Mouse (Mus musculus): ENCODE data around the gene Gjb5.

Gene Gjb5

DNA sequence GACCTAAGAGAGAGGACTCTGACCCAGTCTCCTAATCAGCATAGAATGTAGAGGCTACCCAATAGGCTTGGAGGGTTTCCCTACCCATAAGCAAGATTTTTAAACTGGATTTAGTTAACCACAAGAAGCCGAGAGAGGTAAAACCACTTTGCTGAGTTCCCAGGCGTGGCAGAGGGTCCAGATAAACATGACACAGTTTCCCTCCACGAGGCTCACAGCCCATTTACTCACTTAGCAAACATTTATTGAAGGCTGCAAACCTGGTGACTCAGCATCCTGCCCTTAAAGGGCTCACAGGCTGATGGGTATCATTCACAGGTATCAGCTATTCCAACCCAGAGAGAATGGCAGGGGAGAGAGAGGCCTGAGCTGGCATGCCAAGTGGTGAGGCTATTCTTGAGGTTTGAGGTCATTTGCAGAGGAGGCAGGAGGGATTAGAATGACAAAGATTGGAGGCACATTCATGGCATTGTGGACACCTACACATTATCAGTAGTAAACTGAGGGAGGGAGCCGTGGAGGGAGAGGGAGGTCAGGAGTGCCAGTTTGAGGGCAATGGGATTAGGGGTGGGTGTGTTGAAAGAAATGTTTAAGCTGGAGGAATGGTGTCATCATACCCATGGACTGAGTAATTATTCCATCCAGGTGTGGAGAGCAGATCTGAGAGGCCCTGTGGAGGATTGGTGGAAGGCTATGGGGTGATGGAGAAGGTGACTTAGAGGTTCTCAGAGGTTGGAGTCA, 8.3 kb downstream of the Gjb5 start:
- DNase-seq (ENCODE audit: low read depth, low spot score) = no peak

DNA sequence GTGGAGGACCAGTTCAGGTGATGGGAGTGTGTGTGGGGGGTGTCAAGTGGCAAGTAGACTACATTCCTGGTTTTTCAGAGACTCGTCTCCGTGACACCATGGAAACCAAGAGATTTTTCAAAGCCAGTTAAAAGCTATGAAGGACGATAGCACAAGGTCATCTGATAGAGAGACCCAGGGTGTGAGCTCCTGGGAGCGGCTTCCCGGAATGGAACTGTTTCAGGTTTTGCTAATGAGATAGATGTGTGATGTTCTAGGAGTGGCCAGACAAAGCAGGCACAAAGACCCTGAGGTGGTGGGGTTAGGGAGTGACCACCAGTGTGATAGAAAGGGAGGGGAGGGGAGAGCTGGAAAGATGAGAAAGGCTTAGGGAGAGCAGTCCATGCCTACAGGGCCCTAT, 13.0 kb downstream of the Gjb5 start:
- DNase-seq (ENCODE audit: low read depth, low spot score) = no peak

DNA sequence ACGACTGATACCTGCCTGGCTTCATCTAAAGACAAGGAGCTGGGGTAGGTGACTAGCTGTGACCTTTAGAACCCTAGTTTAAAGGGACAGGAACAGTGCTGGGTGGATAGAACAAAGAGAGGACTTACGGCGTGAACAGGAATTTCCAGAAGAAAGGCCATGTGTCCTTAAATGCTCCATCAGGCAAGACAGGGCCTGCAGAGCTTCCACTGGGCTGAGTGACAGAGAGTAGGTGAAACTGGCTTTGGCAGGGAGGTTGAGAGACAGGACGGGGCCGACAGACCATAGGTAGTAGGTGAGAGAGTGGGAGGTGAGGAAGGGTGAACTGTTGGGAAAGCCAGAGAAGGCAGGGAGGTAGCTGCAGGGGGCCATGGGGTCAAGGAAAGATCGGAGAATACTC, 16.6 kb downstream of the Gjb5 start:
- DNase-seq (ENCODE audit: low read depth, low spot score) = no peak

DNA sequence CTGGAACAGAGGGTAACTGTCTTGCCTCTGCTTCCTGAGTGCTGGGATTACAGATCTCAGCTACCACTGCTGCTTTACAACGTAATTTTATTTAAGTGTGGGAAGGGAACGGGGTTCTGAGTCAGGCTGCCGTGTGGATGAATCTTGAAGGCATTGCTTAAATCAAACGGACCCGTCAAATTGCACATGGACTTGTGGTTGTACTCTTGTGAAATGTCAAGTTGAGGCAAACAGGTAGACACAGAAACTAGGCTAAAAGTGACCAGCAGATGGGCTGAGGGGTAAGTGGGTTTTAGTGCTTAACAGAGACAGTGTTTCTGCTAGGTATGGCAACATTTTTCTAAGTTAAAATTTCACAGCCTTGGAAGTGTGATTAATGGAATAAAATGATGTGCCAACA, 20.3 kb downstream of the Gjb5 start:
- DNase-seq (ENCODE audit: low read depth, low spot score) = no peak

DNA sequence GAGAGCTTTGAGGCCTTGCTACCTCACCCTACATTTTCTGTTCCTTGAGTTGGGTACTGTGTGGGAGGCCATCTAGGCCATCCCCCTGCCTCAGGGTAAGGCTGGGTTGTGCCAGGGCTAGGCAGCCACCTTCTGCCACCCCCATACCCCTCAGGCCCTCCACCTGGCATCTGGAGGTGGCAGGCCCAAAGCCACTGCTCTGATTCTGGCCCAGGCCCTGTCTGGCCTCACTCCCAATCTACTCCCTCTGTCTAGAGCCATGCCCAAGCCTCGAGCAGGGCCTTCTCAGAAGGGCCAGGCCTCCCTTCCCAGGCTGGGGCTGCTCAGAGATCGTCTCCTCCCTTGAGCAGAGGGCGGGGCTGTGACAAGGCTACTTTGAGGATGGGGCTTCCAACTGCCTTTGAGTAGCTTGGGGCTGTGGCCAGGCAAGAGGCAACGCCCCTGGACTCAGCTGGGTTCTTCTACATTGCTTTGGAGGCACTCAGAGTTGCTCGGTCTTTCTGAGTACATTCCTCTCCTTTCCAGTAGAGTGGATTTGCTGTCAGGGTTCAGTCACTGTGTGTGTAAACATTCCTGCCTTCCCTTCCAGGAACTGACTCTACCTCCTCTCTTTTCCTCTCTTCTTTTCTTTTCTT, 23.0 kb downstream of the Gjb5 start:
- DNase-seq (ENCODE audit: low read depth, low spot score) = no peak

DNA sequence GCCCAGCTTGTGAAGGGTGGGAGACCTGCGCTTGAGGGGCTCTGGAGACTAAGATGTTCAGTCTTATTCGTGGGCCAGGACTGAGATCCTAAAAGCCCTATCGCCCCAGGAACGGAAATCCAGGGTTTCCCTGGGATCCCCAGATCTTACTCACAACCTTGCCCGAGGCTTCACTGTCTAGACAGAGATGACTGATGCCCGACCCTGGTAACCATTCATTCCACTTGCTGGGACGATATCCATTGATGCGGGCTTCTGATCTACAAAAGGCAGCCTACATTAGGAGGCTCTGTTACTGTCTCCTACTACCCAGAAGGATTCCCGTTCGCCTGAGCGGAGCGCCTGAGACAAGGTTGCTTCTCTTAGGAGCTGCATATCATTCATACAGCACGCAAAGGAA, 26.8 kb downstream of the Gjb5 start:
- DNase-seq (ENCODE audit: low read depth, low spot score) = no peak

DNA sequence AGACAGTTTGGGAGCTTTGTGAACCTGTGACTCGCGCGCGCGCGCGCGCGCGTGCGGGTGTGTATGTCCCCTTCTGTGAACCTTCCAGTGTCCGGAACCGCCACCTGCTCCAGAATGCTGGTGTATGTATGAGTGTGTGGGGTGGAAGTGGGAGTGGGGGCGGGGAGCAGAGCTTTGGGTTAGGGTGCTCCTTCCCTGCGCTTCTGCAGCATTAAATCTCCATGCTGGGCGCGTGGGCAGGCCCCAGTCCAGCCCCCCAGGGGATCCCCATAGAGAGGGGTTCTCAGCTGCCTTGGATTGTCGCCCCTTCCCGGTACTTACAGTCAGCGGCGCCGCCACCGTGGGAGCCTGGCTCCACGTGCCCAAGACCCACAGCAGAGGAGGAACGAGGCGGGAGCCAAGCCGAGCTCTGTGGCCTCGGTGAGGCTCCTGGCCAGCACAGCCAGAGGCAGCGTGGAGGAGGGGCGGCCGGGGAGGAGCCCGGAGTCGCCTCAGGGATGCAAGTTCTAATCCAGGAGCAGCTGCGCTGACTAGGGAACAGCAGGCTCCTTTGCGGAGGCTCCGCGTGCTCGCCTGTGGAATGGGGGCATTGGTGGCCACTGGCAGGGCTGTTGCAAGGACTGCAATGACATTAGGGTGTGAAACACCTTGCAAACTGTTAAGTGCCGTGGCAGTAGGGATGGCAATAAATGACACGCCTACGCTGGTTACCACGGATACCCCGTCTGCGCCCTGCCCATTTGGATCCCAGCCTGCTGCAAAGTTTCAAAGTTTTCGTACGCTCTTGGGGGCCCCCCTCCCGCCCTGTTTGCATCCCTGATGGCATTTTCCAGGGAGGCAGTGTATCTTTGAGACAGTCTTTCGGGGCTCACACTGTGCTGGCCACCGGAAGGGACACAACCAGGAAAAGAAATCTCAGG, 27.5 kb downstream of the Gjb5 start, which contains the start of gene Gjb3:
Gjb3 (minus strand) TSS at position 664 of the 920 bp plus-strand sequence.
- DNase-seq (ENCODE audit: low read depth, low spot score) = no peak

DNA sequence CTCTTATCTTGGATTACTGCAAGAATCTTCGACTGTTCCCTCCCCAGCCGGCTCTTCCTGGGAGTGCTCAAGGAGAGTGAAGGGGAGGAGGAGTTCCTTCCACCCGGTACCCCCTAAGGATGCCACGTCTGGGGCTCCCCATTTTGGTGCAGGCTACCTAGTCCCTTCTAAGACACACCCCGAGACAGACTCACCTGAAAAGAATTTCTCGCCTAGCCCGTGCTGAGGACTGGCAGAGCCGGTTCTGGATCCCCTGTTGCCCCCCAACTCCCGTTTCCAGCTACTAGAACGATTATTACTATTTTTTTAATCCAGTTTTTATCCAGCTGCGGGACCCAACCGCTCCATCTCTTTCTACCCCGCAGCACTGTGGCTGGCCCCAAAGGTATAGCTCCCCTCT, 28.2 kb downstream of the Gjb5 start:
- no peak for DNase-seq (ENCODE audit: low read depth, low spot score)

DNA sequence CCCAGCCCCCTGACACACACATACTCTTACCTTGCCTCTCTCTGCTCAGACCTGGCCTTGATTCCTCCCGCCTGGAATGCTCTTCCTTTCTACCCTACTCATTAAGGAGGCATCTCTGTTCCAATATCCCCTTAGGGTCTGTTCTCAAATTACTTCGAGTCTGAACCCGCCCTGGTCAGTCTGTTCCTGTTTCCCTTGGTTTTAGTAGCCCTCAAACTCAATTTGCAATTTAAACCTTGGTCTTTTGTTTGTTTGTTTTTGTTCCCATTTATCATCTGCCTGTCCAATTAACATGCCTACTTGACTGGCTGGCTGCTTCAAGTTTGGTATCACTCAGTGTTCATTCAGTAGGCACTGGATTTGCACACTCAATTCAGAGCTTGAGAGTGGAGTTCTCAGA, 28.9 kb downstream of the Gjb5 start:
- DNase-seq (ENCODE audit: low read depth, low spot score) = no peak

DNA sequence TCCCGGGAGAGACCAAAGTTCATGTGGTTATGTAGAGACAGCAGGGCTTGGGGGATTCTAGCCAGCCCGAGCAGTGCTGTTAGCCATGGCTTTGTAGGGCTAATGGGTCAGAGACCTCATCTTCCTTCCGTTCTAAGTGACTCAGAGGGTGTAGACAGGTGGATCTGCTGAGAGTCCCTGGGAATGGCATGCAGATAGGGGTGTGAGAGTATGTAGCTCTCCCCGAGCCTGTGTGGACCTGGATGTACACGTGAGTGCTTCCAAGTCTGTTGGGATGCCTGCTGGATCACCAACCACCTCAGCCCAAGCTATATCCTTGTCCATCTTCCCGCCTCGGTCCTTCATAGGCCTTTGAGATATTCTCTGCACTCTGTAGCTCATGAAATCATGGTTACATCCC, 29.6 kb downstream of the Gjb5 start:
- DNase-seq (ENCODE audit: low read depth, low spot score) = no peak

DNA sequence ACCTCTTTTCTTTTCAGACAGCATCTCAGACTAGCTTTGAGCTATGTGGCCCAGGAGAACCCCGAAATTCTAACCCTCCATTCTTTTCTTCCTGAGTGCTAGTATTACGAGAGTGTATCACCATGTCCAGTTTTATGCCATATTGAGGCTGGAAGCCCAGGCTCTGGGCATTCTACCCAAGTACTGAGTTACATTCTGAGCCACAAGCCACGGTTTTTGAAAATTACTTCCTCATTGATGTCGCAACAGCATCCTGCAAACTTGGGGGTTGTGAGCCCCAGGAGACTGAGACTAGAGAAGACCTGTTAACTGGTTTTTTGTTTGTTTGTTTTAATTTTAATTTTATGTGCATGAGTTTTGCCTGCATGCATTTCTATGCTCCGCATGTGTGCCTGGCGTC, 30.2 kb downstream of the Gjb5 start:
- DNase-seq (ENCODE audit: low read depth, low spot score) = no peak

DNA sequence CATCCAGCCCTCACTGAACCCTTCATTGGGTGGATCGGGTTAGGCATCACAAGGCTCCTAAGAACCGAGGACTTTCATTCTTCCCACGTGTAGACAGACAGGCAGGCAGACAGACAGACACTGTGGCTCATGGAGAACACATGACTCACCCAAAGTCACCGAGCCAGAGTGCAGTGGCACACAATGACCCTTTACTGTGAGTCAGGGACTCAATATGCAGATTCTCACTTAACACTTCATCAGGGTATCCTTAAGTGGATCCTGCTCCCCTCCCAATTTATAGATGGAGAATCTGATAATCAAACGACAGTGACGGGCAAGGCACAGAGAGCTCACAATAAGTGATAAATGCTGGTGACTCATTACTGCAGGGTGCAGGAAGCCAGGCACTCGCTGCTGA, 30.7 kb downstream of the Gjb5 start:
- no peak for DNase-seq (ENCODE audit: low read depth, low spot score)

DNA sequence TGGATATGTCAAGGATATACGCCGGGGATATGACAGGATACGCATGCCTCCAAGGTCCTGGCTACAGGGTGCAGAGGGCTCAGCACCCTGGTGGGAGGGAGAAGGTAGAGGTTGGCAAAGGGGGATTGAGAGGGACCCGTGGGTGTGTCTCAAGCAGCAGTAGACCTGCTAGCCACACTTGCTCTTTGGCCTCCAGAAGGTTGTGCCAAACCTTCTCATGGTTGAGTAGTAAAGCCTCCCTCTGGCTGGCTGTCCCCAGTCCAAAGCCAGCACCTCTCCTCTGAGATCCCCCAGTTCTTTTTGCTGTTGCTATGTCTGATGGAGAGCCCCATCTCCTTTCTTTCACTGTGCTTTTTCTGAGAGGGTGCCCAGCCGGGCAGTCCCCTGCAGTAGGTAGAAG, 32.7 kb downstream of the Gjb5 start:
- DNase-seq (ENCODE audit: low read depth, low spot score) = no peak

DNA sequence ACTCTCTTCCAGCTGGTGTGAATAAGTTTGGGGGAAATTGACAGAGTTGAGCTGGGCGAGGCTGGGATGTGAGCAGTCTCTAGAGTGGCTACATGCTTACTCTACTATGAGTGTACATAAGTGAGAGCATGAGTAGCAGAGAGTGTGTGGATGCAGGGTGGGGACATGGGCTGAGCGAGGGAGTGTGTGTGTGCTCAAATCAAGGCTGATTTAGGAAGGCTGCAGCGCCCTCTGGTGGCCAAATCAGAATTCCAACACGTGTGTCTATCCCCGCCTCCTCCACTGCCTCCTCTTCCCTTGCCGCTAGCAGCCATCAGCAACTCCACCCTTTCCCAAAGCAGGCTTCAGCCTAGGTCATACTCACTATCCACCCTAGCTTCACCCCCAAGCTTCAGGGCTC, 33.2 kb downstream of the Gjb5 start:
- DNase-seq (ENCODE audit: low read depth, low spot score) = peak; percentile 43

DNA sequence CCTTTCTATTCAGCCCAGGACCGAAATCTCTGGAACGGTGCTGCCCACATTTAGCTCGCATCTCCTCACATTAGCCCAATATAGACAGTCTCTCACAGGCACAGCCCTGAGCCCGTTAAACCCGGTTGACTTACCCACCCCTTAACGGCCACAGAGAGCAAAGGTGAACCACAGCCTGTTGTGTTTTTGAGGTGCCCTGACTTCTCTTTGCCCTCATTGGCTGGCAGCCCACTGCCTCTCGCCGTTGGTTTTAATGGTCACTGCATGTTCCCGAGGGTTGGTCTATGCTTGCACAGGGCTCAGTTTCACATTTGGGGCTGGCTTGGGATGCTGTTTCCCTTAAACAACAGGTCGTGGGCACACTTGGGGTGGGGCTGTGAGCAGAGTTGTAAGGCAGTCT, 33.7 kb downstream of the Gjb5 start:
- DNase-seq (ENCODE audit: low read depth, low spot score) = no peak

DNA sequence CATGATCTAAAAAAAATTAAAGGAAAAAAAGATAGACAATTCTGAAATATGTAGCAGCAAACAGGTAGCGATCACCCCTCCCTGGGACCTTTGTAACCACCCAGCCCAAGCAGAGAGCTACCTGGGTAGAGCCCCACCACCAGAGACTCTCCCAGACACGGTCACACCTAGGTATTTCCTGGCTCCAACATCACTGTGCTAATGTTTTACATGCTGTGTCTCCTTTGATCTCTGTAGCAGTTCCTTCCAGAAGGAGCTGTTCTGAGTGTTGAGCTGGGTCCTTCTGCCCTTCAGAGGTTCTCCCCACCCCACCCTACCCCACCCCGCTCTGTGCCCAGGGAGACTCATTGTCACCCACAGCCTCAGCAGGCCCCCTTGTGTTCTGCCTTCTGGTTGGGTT, 34.3 kb downstream of the Gjb5 start:
- no peak for DNase-seq (ENCODE audit: low read depth, low spot score)

DNA sequence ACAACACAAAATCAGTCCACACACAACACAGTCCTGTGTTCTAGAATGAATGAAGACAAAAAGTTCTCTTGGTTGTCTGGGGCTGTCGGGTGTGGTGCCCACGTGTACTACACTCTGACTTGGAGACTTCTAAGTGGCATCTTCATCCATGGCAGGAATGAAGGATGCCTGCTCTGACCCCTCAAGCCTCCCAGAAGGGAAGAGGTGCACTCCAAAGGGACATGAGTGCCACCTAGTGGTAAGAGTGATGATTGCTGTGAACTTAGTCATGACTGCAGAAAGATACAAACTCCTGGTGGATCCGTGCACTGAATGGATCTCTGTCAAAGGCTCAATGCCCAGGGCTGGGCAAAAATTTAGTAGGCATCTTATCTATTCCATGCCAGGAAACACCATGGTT, 38.4 kb downstream of the Gjb5 start:
- peak; percentile 36 for DNase-seq (ENCODE audit: low read depth, low spot score)

DNA sequence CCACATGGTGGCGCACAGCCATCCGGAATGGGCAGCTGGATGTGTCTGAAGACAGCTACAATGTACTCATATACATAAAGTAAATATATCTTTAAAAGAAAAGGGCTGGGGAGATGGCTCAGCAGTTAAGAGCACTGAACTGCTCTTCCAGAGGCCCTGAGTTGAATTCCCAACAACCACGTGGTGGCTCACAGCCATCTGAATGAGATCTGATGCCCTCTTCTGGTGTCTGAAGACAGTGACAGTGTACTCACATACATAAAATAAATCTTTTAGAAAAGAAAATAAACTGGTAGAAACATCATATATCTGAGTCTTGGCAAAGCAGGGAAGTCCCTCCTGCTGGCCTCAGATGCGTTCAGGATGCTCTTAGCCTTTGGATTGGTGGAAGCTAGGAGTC, 40.8 kb downstream of the Gjb5 start:
- DNase-seq (ENCODE audit: low read depth, low spot score) = no peak

DNA sequence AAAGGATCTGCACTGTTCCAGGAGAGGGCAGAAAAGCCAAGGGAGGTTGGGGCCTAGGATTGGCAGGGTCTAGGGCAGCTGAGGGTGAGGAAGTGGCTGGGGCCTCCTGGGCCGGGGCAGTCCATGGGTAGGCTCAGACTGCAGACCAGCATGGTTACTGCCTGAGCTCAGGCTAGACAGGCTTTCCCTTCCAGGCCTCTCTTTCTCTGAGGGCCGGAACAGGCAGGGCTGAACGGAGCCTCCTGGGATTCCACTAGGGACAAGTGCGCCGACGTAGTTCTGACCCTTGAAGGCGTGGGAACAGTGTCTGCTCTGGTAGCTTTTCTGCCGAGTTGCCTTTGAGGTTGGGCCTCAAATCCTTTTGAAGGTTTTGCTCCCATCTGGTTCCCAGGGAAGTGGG, 42.2 kb downstream of the Gjb5 start:
- no peak for DNase-seq (ENCODE audit: low read depth, low spot score)

DNA sequence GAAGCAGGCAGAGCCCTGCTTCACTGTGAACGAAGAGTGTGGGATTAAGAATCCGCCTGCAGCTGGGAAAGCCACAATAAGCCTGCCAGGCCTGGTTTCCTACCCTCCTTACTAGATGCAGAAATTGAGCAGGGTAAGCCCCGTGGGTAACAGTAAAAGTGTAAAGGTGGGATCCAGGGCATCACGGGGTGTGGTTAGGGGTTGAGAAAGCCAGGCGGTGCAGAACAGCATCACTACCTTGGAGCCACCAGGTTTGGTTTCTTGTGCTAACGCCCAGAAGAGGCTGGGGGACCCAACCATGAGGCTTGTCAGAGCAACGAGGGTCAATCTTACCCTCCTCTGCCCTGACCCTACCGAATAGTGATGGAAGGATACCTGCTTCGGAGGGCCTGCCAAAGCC, 43.4 kb downstream of the Gjb5 start:
- no peak for DNase-seq (ENCODE audit: low read depth, low spot score)

DNA sequence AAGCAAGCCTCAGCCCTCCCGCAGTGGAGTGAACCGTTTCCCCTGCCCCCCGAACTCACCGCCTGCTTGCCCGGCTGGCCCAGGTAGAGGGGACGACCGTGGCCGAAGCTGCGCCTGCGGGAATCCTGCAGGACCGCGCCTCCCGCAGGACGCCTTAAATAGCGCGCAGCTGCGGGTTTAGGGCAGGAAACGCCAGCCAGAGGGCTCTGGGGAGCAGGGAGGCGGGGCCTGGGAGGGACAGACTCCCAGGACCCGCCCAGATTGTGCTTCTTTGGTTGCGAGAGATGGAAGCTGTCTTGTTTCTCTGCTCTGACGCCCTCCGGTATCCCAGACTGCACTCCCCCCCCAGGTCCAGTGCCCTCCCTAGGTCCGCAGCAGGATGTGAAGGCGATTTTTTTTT, 44.1 kb downstream of the Gjb5 start, which contains the start of gene Gja4:
Gja4 (minus strand) TSS at position 179 of the 400 bp plus-strand sequence.
- peak; percentile 42 for DNase-seq (ENCODE audit: low read depth, low spot score)

DNA sequence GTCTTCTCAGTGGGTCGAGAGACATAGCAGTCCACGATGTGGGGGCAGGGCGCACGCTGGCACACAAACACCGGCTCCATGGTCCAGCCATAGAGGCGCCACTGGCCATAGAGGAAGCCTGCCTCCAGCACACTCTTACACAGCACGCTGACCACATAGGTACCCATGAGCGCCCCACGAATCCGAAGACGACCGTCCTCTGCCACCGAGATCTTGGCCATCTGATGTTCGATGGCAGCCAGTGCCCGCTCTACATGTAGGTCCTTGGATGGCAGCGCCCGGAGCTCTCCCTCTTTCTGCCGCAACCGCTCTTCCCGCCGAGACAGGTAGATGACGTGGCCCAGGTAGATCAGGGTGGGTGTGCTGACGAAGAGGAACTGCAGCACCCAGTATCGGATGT, 45.6 kb downstream of the Gjb5 start:
- no peak for DNase-seq (ENCODE audit: low read depth, low spot score)

Measured in CD4-positive helper T cell, adult 2 months (primary cell).